Comparison of ENCODE assay signal across 7 mouse cellular contexts in the genomic region with DNA sequence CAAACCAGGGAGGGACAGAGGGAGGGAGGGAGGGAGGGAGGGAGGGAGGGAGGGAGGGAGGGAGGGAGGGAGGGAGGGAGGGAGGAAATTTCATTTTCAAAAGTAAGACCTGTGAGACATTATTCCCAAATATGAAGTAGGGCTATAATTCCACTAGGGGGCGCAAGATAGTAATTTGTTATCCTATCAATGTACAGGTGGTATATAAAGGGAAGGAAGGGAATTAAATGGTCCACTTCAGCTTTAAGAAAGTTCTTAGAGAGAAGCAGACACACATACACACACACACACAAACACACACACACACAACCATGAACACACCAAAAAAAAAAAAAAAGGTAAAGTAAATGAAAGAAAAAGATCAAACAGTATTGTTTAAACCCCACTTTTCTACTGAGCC.
DNase-seq lines count a peak whose midpoint lies in the region; ATAC-seq and TF ChIP-seq lines count a peak whose summit lies in the region.

No protein-coding gene starts in this region.

- no peak overlapping the region for H3K4me3 ChIP-seq in layer of hippocampus, adult 2 months
- no peak overlapping the region for H3K4me3 ChIP-seq in CH12.LX (replicated peaks in 1 of 3; ENCODE audit: low read depth in 2 of 3, low read length in 2 of 3, poor library complexity in 1 of 3)
- H3K4me3 ChIP-seq in midbrain, embryonic 15.5 days, result no peak overlapping the region

- peak; percentile 53 for ATAC-seq in midbrain, embryonic 15.5 days (replicated peaks)

- 0% methylated on average over 1 of the region's 1 CpGs for WGBS in midbrain, embryonic 15.5 days

- peaks cover 0 to 31% of the 10 kb centered on the region in 2 experiments; a peak in 3 of 4 replicates for H3K4me1 ChIP-seq in CH12.LX (ENCODE audit: control insufficient read depth in 1 of 2, insufficient read depth in 2 of 2)
- H3K4me1 ChIP-seq in midbrain, embryonic 15.5 days, result no peaks in the 10 kb centered on the region

- peak; percentile 85 for TF ChIP-seq RAD21 in CH12.LX (IDR thresholded peaks at IDR 0.05; ENCODE audit: low read depth, low read length)

- H3K27me3 ChIP-seq in CH12.LX (replicated peaks), result no peaks in the 10 kb centered on the region
- H3K27me3 ChIP-seq in midbrain, embryonic 15.5 days (replicated peaks), result no peaks in the 10 kb centered on the region

- no peak overlapping the region for H3K27ac ChIP-seq in layer of hippocampus, adult 2 months
- no peak overlapping the region for H3K27ac ChIP-seq in CH12.LX (ENCODE audit: insufficient read depth, low read depth)
- H3K27ac ChIP-seq in midbrain, embryonic 15.5 days, result no peak overlapping the region

- peak; percentile 60 to 73 for DNase-seq in layer of hippocampus, adult 2 months (ENCODE audit: low spot score in 2 of 2)
- DNase-seq in layer of hippocampus, adult 8-10 months (ENCODE audit: low spot score in 2 of 2), result no peak
- DNase-seq in CH12.LX (ENCODE audit: extremely low read depth), result peak; percentile 68
- peak; percentile 9 for DNase-seq in WW6 (ENCODE audit: low read depth, low spot score)
- peak; percentile 76 for DNase-seq in forelimb bud, embryonic 11.5 days (ENCODE audit: low read depth, low spot score)
- DNase-seq in Muller cell, postnatal 12 days (ENCODE audit: inconsistent ontology term), result no peak

- H3K36me3 ChIP-seq in CH12.LX (replicated peaks in 1 of 2; ENCODE audit: control insufficient read depth in 1 of 2, insufficient read depth in 1 of 2, low read length in 1 of 2), result peaks cover 0 to 4% of the 10 kb centered on the region in 2 experiments
- H3K36me3 ChIP-seq in midbrain, embryonic 15.5 days (replicated peaks), result no peaks in the 10 kb centered on the region

- H3K9ac ChIP-seq in CH12.LX (ENCODE audit: insufficient read depth, low read depth), result no peak overlapping the region
- no peak overlapping the region for H3K9ac ChIP-seq in midbrain, embryonic 15.5 days

- peak; percentile 70 for TF ChIP-seq CTCF in layer of hippocampus, adult 2 months (conservative IDR thresholded peaks at IDR 0.05)
- TF ChIP-seq CTCF in CH12.LX (conservative IDR thresholded peaks at IDR 0.05 in 1 of 2, IDR thresholded peaks at IDR 0.05 in 1 of 2; ENCODE audit: low read depth in 2 of 2, low read length in 2 of 2), result peak in 1 of 2 experiments; percentile 80; a peak in 3 of 4 replicates

- H3K79me2 ChIP-seq in CH12.LX (replicated peaks; ENCODE audit: control insufficient read depth, extremely low read depth, insufficient read depth, poor library complexity, severe bottlenecking), result no peaks in the 10 kb centered on the region

- in situ Hi-C loops in CH12.LX (cut with MboI; ENCODE audit: low pct_ligation_motif_present, low pct_unique_long_range_greater_than_20kb, low sequenced_read_pairs), result loop anchor here (5.0 kb wide), 1 partner anchor 95 kb away; the partner anchor contains the start of gene Ankrd44

- no peaks in the 10 kb centered on the region for H3K9me3 ChIP-seq in CH12.LX (replicated peaks; ENCODE audit: low read length)
- H3K9me3 ChIP-seq in midbrain, embryonic 15.5 days, result no peaks in the 10 kb centered on the region

- no peak for TF ChIP-seq EP300 in CH12.LX (IDR thresholded peaks at IDR 0.05; ENCODE audit: low read length)

- no peak overlapping the region for H3K4me2 ChIP-seq in CH12.LX (ENCODE audit: insufficient read depth, low read depth, poor library complexity, severe bottlenecking)
- H3K4me2 ChIP-seq in midbrain, embryonic 15.5 days, result no peak overlapping the region

- dilution Hi-C loops in CH12.LX (cut with MboI; ENCODE audit: extremely low pct_ligation_motif_present, extremely low pct_unique_long_range_greater_than_20kb, low sequenced_read_pairs), result no loop called here

- TF ChIP-seq POLR2A in CH12.LX (IDR thresholded peaks at IDR 0.05; ENCODE audit: low read depth, low read length), result no peak

TF ChIP-seq in CH12.LX, 34 proteins besides CTCF, POLR2A, EP300 and RAD21:
- TF ChIP-seq UBTF (IDR thresholded peaks at IDR 0.05; ENCODE audit: low read depth, low read length), result no peak
- TF ChIP-seq GABPA (IDR thresholded peaks at IDR 0.05; ENCODE audit: insufficient replicate concordance, low read depth, low read length), result no peak
- no peak for TF ChIP-seq TCF12 (IDR thresholded peaks at IDR 0.05; ENCODE audit: low read depth, low read length)
- TF ChIP-seq MAFK (IDR thresholded peaks at IDR 0.05; ENCODE audit: insufficient replicate concordance, low read length), result peak; percentile 55; the same call in 1 of the 2 replicates
- no peak for TF ChIP-seq RCOR1 (conservative IDR thresholded peaks at IDR 0.05; ENCODE audit: low read depth, low read length)
- no peak for TF ChIP-seq KAT2A (IDR thresholded peaks at IDR 0.05; ENCODE audit: insufficient replicate concordance, low read length)
- no peak for TF ChIP-seq MAZ (IDR thresholded peaks at IDR 0.05; ENCODE audit: low read depth, low read length)
- TF ChIP-seq SMC3 (IDR thresholded peaks at IDR 0.05; ENCODE audit: low read depth, low read length), result peak; percentile 88
- TF ChIP-seq NELFE (IDR thresholded peaks at IDR 0.05; ENCODE audit: low read depth, low read length), result no peak
- TF ChIP-seq JUN (IDR thresholded peaks at IDR 0.05; ENCODE audit: insufficient read depth, low read depth, low read length), result no peak
- 0 out of 2 replicates have a peak, but pooled peaks have one; percentile 36 for TF ChIP-seq E2F4 (IDR thresholded peaks at IDR 0.05; ENCODE audit: insufficient replicate concordance, low read depth, low read length)
- no peak for TF ChIP-seq ETS1 (conservative IDR thresholded peaks at IDR 0.05; ENCODE audit: low read depth, low read length)
- TF ChIP-seq MXI1 (IDR thresholded peaks at IDR 0.05; ENCODE audit: low read depth, low read length), result 0 out of 2 replicates have a peak, but pooled peaks have one; percentile 20
- no peak for TF ChIP-seq BHLHE40 (IDR thresholded peaks at IDR 0.05; ENCODE audit: low read depth, low read length)
- TF ChIP-seq HCFC1 (IDR thresholded peaks at IDR 0.05; ENCODE audit: low read depth, low read length), result no peak
- no peak for TF ChIP-seq ZMIZ1 (IDR thresholded peaks at IDR 0.05; ENCODE audit: low read depth, low read length)
- peak; percentile 60; the same call in 1 of the 2 replicates for TF ChIP-seq SIN3A (IDR thresholded peaks at IDR 0.05; ENCODE audit: low read length)
- peak; percentile 62; the same call in 1 of the 2 replicates for TF ChIP-seq ZC3H11A (IDR thresholded peaks at IDR 0.05; ENCODE audit: low read depth, low read length)
- TF ChIP-seq MYC (IDR thresholded peaks at IDR 0.05; ENCODE audit: low read depth, low read length), result no peak
- no peak for TF ChIP-seq CHD2 (IDR thresholded peaks at IDR 0.05; ENCODE audit: low read length)
- TF ChIP-seq ELF1 (IDR thresholded peaks at IDR 0.05; ENCODE audit: low read depth, low read length), result no peak
- no peak for TF ChIP-seq ZKSCAN1 (IDR thresholded peaks at IDR 0.05; ENCODE audit: borderline replicate concordance, low read depth, low read length)
- TF ChIP-seq CHD1 (IDR thresholded peaks at IDR 0.05; ENCODE audit: low read depth, low read length), result no peak
- TF ChIP-seq IRF4 (IDR thresholded peaks at IDR 0.05; ENCODE audit: low read depth, low read length), result 0 out of 2 replicates have a peak, but pooled peaks have one; percentile 9
- no peak for TF ChIP-seq TBP (conservative IDR thresholded peaks at IDR 0.05; ENCODE audit: low read depth, low read length)
- 0 out of 2 replicates have a peak, but pooled peaks have one; percentile 41 for TF ChIP-seq ZNF384 (IDR thresholded peaks at IDR 0.05; ENCODE audit: low read depth, low read length)
- TF ChIP-seq USF1 (IDR thresholded peaks at IDR 0.05; ENCODE audit: low read depth, low read length), result no peak
- no peak for TF ChIP-seq PAX5 (IDR thresholded peaks at IDR 0.05; ENCODE audit: low read length)
- no peak for TF ChIP-seq MEF2A (IDR thresholded peaks at IDR 0.05; ENCODE audit: borderline replicate concordance, low read depth, low read length)
- no peak for TF ChIP-seq USF2 (conservative IDR thresholded peaks at IDR 0.05; ENCODE audit: low read depth, low read length)
- TF ChIP-seq MAX (IDR thresholded peaks at IDR 0.05; ENCODE audit: low read length), result no peak
- no peak for TF ChIP-seq NRF1 (IDR thresholded peaks at IDR 0.05; ENCODE audit: low read depth, low read length)
- peak; percentile 38; the same call in 1 of the 2 replicates for TF ChIP-seq JUND (conservative IDR thresholded peaks at IDR 0.05; ENCODE audit: low read depth, low read length)
- no peak for TF ChIP-seq POLR2AphosphoS2 (IDR thresholded peaks at IDR 0.05; ENCODE audit: low read depth, low read length)

Comparison
In these comparisons a context has a peak if more than half of its experiments do, and no peak if none do; other contexts are left out.
1. DNase-seq: peak in layer of hippocampus, adult 2 months (2 of 2), CH12.LX (single experiment), WW6 (single experiment) and forelimb bud, embryonic 11.5 days (single experiment); none in layer of hippocampus, adult 8-10 months (0 of 2) and Muller cell, postnatal 12 days (single experiment).